ENCODE assay signal across 7 mouse cellular contexts in genomic region chr11:117265981-117266905, GRCm38 (mm10).
DNase-seq lines count a peak whose midpoint lies in the region; ATAC-seq and TF ChIP-seq lines count a peak whose summit lies in the region.

No protein-coding gene starts in this region.

- no peaks in the 10 kb centered on the region for H3K36me3 ChIP-seq in liver, adult 2 months (ENCODE audit: control insufficient read depth, insufficient read depth, low read length)

- peak; percentile 82 for DNase-seq in R1 (ENCODE audit: low read depth, low spot score)
- peak; percentile 95 for DNase-seq in embryo, embryonic 9.5 days (ENCODE audit: extremely low spot score)
- DNase-seq in heart, adult 8-10 months (ENCODE audit: low spot score), result peak; percentile 93
- DNase-seq in kidney, adult 18-20 months, result peak; percentile 90
- DNase-seq in liver, adult 2 months (ENCODE audit: extremely low read depth, low read depth, low spot score), result peak; percentile 34
- DNase-seq in spleen, postnatal 36 days (ENCODE audit: low spot score in 2 of 2), result peak; percentile 88 to 91

- H3K27ac ChIP-seq in liver, adult 2 months (replicated peaks; ENCODE audit: insufficient read depth, low read depth, low read length), result peak overlapping the region; percentile 76

- H3K27me3 ChIP-seq in liver, adult 2 months (ENCODE audit: control insufficient read depth, insufficient read depth, low read length), result no peaks in the 10 kb centered on the region

- peaks cover 18% of the 10 kb centered on the region for H3K4me1 ChIP-seq in liver, adult 2 months (ENCODE audit: control insufficient read depth, insufficient read depth, low read length)

- 3% methylated on average over 67 of the region's 69 CpGs for WGBS in liver, adult 2 months

- H3K9ac ChIP-seq in liver, adult 2 months (ENCODE audit: low read depth, low read length), result peak overlapping the region; percentile 86

- H3K4me3 ChIP-seq in liver, adult 2 months (ENCODE audit: insufficient read depth, low read depth, low read length), result peak overlapping the region; percentile 72

- ATAC-seq in monocyte, adult 5-6 weeks (replicated peaks; ENCODE audit: insufficient number of reproducible peaks, low FRiP score, low TSS enrichment, poor library complexity, severe bottlenecking), result peak; percentile 34; the same call in 1 of the 2 replicates

- TF ChIP-seq POLR2A in liver, adult 2 months (IDR thresholded peaks at IDR 0.05; ENCODE audit: extremely low read depth, insufficient read depth, low read length), result no peak

- TF ChIP-seq CTCF in liver, adult 2 months (IDR thresholded peaks at IDR 0.05; ENCODE audit: low read depth, low read length), result no peak

- H3K79me2 ChIP-seq in liver, adult 2 months (ENCODE audit: control insufficient read depth, insufficient read depth, low read length), result peaks cover 45% of the 10 kb centered on the region

Comparison
In these comparisons a context has a peak if more than half of its experiments do, and no peak if none do; other contexts are left out.
1. Peak in every context shown above with its lines: DNase-seq, ATAC-seq, H3K4me3 ChIP-seq and H3K27ac ChIP-seq.
2. DNase-seq: peak in every context shown above with its lines; median percentile 95 in embryo, embryonic 9.5 days; 93 in heart, adult 8-10 months; 90 in kidney, adult 18-20 months; 90 in spleen, postnatal 36 days; 82 in R1; 34 in liver, adult 2 months.